Mouse (Mus musculus) layer of hippocampus, adult 11-12 months (tissue): ENCODE results near the gene Calhm2.

ENCODE experiments used
- DNase-seq: peaks from one replicate; pipeline ENCODE4 v3.0.0; 2022; ENCODE audit warnings: low spot score

The Calhm2 gene

GRCm38 (mm10) chr19:47137771-47138421 lies at the start of gene Calhm2:
Gene Calhm2 (minus strand): TSS chr19:47138294.
- peak; percentile 58 for DNase-seq

GRCm38 (mm10) chr19:47186514-47187275 lies 48.6 kb upstream of the Calhm2 start:
- DNase-seq = no peak

- DNase-seq = no peak
Observed at GRCm38 (mm10) chr19:47184736-47185135, 46.6 kb upstream of the Calhm2 start.

GRCm38 (mm10) chr19:47184221-47184620 lies 46.1 kb upstream of the Calhm2 start:
- no peak for DNase-seq

- DNase-seq = no peak
Observed at GRCm38 (mm10) chr19:47180011-47180410, 41.9 kb upstream of the Calhm2 start.

GRCm38 (mm10) chr19:47179272-47179809 lies 41.2 kb upstream of the Calhm2 start:
- DNase-seq = peak; percentile 48

- DNase-seq = peak; percentile 61
Observed at GRCm38 (mm10) chr19:47178431-47179271, 40.6 kb upstream of the Calhm2 start, which contains the start of gene Neurl1a. Gene Neurl1a (plus strand): TSS chr19:47178820.

GRCm38 (mm10) chr19:47178001-47178400 lies 39.9 kb upstream of the Calhm2 start:
- DNase-seq = no peak

GRCm38 (mm10) chr19:47176916-47177505 lies 38.9 kb upstream of the Calhm2 start:
- DNase-seq = no peak

GRCm38 (mm10) chr19:47175472-47175871 lies 37.4 kb upstream of the Calhm2 start:
- no peak for DNase-seq

GRCm38 (mm10) chr19:47174515-47174914 lies 36.4 kb upstream of the Calhm2 start:
- no peak for DNase-seq

GRCm38 (mm10) chr19:47168793-47169412 lies 30.8 kb upstream of the Calhm2 start:
- DNase-seq = peak; percentile 91

GRCm38 (mm10) chr19:47168223-47168622 lies 30.1 kb upstream of the Calhm2 start:
- DNase-seq = peak; percentile 39

GRCm38 (mm10) chr19:47167617-47168214 lies 29.6 kb upstream of the Calhm2 start:
- DNase-seq = no peak

- DNase-seq = no peak
Observed at GRCm38 (mm10) chr19:47166758-47167157, 28.7 kb upstream of the Calhm2 start.

- DNase-seq = no peak
Observed at GRCm38 (mm10) chr19:47163176-47163744, 25.2 kb upstream of the Calhm2 start.

GRCm38 (mm10) chr19:47161669-47162068 lies 23.6 kb upstream of the Calhm2 start:
- no peak for DNase-seq

- DNase-seq = no peak
Observed at GRCm38 (mm10) chr19:47157664-47158063, 19.6 kb upstream of the Calhm2 start, which contains the start of gene Calhm3. Gene Calhm3 (minus strand): TSS chr19:47157764.

GRCm38 (mm10) chr19:47153767-47154166 lies 15.7 kb upstream of the Calhm2 start:
- DNase-seq = no peak

- DNase-seq = no peak
Observed at GRCm38 (mm10) chr19:47152062-47152369, 13.9 kb upstream of the Calhm2 start.
